In the genomic region with DNA sequence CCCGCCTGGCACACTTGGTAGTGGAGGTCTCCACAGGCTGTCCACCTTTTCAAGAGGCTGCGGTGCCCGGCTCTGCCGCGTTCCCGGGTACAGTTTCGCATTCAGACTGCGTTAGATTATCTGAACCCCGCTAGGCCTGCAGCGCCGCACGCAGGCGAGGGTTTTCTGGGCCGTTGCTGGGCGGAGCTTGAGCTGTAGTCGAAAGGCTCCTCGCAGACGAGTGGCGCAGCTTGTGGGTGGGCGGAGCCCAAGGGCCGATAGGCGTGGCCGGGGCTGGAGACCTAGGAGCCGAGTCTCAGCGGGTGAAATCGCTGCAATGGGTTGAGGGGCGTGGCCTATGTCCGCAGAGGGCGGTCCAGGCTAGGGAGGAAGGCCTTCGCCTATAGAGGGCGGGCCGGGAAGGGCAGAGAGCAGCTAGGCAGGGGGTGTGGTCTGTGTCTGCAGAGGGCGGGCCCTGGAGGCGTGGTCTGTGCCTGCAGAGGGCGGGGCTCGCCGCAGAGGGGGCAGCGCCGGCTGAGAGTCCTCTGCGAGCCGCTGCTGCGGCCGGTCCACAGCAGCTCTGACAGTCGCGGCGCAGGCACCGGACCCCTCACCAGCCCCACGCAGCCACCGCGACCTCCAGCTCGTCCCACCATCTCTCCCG, we compare ENCODE assay signal across 8 mouse cellular contexts. TPM values are rescaled to one million over a fixed set of nuclear protein-coding genes. Genes with fewer than 3 reads are reported as not detected.
DNase-seq lines count a peak whose midpoint lies in the region; ATAC-seq and TF ChIP-seq lines count a peak whose summit lies in the region.

No protein-coding gene starts in this region.

- peak; percentile 98 for ATAC-seq in embryonic facial prominence, embryonic 15.5 days (ENCODE audit: insufficient number of reproducible peaks, low FRiP score, low TSS enrichment, low read depth)
- peak; percentile 98 for ATAC-seq in limb, embryonic 14.5 days (ENCODE audit: low FRiP score, low read depth)
- peak; percentile 95 for ATAC-seq in midbrain, postnatal 0 days (ENCODE audit: low FRiP score)

- H3K36me3 ChIP-seq in embryonic facial prominence, embryonic 15.5 days: no peaks in the 10 kb centered on the region
- H3K36me3 ChIP-seq in limb, embryonic 14.5 days (ENCODE audit: control insufficient read depth, insufficient read depth, low read length): no peaks in the 10 kb centered on the region
- no peaks in the 10 kb centered on the region for H3K36me3 ChIP-seq in midbrain, postnatal 0 days (ENCODE audit: insufficient read depth, low read length)

- H3K4me2 ChIP-seq in embryonic facial prominence, embryonic 15.5 days (replicated peaks): peak overlapping the region; percentile 96
- H3K4me2 ChIP-seq in limb, embryonic 14.5 days (replicated peaks; ENCODE audit: low read depth, low read length, severe bottlenecking): peak overlapping the region; percentile 96
- peak overlapping the region; percentile 91 for H3K4me2 ChIP-seq in midbrain, postnatal 0 days (ENCODE audit: low read depth, low read length, poor library complexity, severe bottlenecking)

- H3K27me3 ChIP-seq in embryonic facial prominence, embryonic 15.5 days: no peaks in the 10 kb centered on the region
- no peaks in the 10 kb centered on the region for H3K27me3 ChIP-seq in limb, embryonic 14.5 days (ENCODE audit: control insufficient read depth, insufficient read depth, low read length)
- H3K27me3 ChIP-seq in midbrain, postnatal 0 days (ENCODE audit: insufficient read depth, low read length): no peaks in the 10 kb centered on the region

- TF ChIP-seq CTCF in bone marrow, adult 2 months (IDR thresholded peaks at IDR 0.05; ENCODE audit: control insufficient read depth, insufficient read depth, low read length): peak; percentile 41; the same call in 1 of the 2 replicates
- TF ChIP-seq CTCF in midbrain, postnatal 0 days (IDR thresholded peaks at IDR 0.05): peak; percentile 76

- H3K4me3 ChIP-seq in bone marrow, adult 2 months (replicated peaks; ENCODE audit: control insufficient read depth, low read depth, low read length): peak overlapping the region; percentile 77
- peak overlapping the region; percentile 86 for H3K4me3 ChIP-seq in embryonic facial prominence, embryonic 15.5 days (replicated peaks)
- H3K4me3 ChIP-seq in limb, embryonic 14.5 days (replicated peaks; ENCODE audit: low read length): peak overlapping the region; percentile 77
- H3K4me3 ChIP-seq in midbrain, postnatal 0 days (ENCODE audit: low read depth, low read length): peak overlapping the region; percentile 95

- no peaks in the 10 kb centered on the region for H3K9me3 ChIP-seq in embryonic facial prominence, embryonic 15.5 days (replicated peaks)
- H3K9me3 ChIP-seq in limb, embryonic 14.5 days (ENCODE audit: control insufficient read depth, low read length): no peaks in the 10 kb centered on the region
- H3K9me3 ChIP-seq in midbrain, postnatal 0 days (ENCODE audit: low read length): no peaks in the 10 kb centered on the region

- under 1% methylated on average over 51 of the region's 52 CpGs for WGBS in bone marrow, adult 2 months
- WGBS in embryonic facial prominence, embryonic 15.5 days: under 1% methylated on average over 52 of the region's 52 CpGs
- WGBS in limb, embryonic 14.5 days: under 1% methylated on average over 36 of the region's 52 CpGs
- under 1% methylated on average over 47 of the region's 52 CpGs for WGBS in midbrain, postnatal 0 days

- peak; percentile 77 for TF ChIP-seq POLR2A in bone marrow, adult 2 months (IDR thresholded peaks at IDR 0.05; ENCODE audit: borderline replicate concordance, control insufficient read depth, low read depth, low read length)
- TF ChIP-seq POLR2A in limb, embryonic 14.5 days (IDR thresholded peaks at IDR 0.05; ENCODE audit: borderline replicate concordance, extremely low read depth, insufficient read depth, insufficient read length): peak; percentile 69; the same call in 1 of the 2 replicates

- H3K27ac ChIP-seq in bone marrow, adult 2 months (ENCODE audit: control insufficient read depth, insufficient read depth, low read depth, low read length, poor library complexity): peak overlapping the region; percentile 37; the same call in 1 of the 2 replicates
- H3K27ac ChIP-seq in embryonic facial prominence, embryonic 15.5 days (replicated peaks): peak overlapping the region; percentile 89
- H3K27ac ChIP-seq in limb, embryonic 14.5 days (replicated peaks; ENCODE audit: low read depth, low read length): peak overlapping the region; percentile 76
- H3K27ac ChIP-seq in midbrain, postnatal 0 days (ENCODE audit: low read depth, low read length): peak overlapping the region; percentile 91

- H3K9ac ChIP-seq in embryonic facial prominence, embryonic 15.5 days: peak overlapping the region; percentile 85
- H3K9ac ChIP-seq in limb, embryonic 14.5 days (ENCODE audit: low read depth, low read length, severe bottlenecking): peak overlapping the region; percentile 78
- peak overlapping the region; percentile 96 for H3K9ac ChIP-seq in midbrain, postnatal 0 days (replicated peaks; ENCODE audit: low read length, poor library complexity, severe bottlenecking)

- peak; percentile 99 for DNase-seq in 3134 (ENCODE audit: extremely low read depth, insufficient read length, low spot score)
- DNase-seq in heart, adult 8-10 months (ENCODE audit: low spot score): peak; percentile 99
- peak; percentile 99 for DNase-seq in kidney, adult 9 months
- peak; percentile 99 for DNase-seq in limb, embryonic 14.5 days (ENCODE audit: low spot score)
- peak; percentile 99 for DNase-seq in midbrain, postnatal 0 days (ENCODE audit: low spot score)
- DNase-seq in spleen, postnatal 14 days (ENCODE audit: low spot score in 2 of 2): peak; percentile 90

- H3K4me1 ChIP-seq in bone marrow, adult 2 months (ENCODE audit: control insufficient read depth, insufficient read depth, low read length): peaks cover 2% of the 10 kb centered on the region; the same call in 1 of the 2 replicates
- peaks cover 46% of the 10 kb centered on the region for H3K4me1 ChIP-seq in embryonic facial prominence, embryonic 15.5 days
- H3K4me1 ChIP-seq in limb, embryonic 14.5 days (ENCODE audit: control insufficient read depth, insufficient read depth, low read length): peaks cover 30% of the 10 kb centered on the region
- peaks cover 25% of the 10 kb centered on the region; the same call in 1 of the 2 replicates for H3K4me1 ChIP-seq in midbrain, postnatal 0 days (ENCODE audit: insufficient read depth, low read length)

RNA-seq across cellular contexts. Expression of gene Gm21969, which starts 28.7 kb away (rescaled TPM):
- polyA plus RNA-seq in bone marrow, adult 2 months (2011; ENCODE audit: insufficient read depth, insufficient read length, low replicate concordance, missing spikeins): not detected in 2 replicates
- not detected in 2 replicates for polyA plus RNA-seq in embryonic facial prominence, embryonic 15.5 days (2015; fragmentation: Nextera tagmentation; extraction: Ambion mirVana)
- not detected for total RNA-seq in heart, adult 8-10 months (2022)
- polyA plus RNA-seq in limb, embryonic 14.5 days (2012; rRNA removed): 0.03 TPM in 1 of 2 replicates, not detected in the other
- not detected in 2 replicates for polyA plus RNA-seq in limb, embryonic 14.5 days (2014; fragmentation: Nextera tagmentation; extraction: Ambion mirVana)
- not detected in 2 replicates for total RNA-seq in midbrain, postnatal 0 days (2014; rRNA removed)
- not detected in 2 replicates for polyA plus RNA-seq in midbrain, postnatal 0 days (2015; fragmentation: Nextera tagmentation; extraction: Ambion mirVana)

RNA-seq across cellular contexts. Expression of gene Iffo2, which starts 43.9 kb away (rescaled TPM):
- 1.6 and 2.0 TPM in 2 replicates for polyA plus RNA-seq in bone marrow, adult 2 months (2011; ENCODE audit: insufficient read depth, insufficient read length, low replicate concordance, missing spikeins)
- polyA plus RNA-seq in embryonic facial prominence, embryonic 15.5 days (2015; fragmentation: Nextera tagmentation; extraction: Ambion mirVana): 5.1 and 5.8 TPM in 2 replicates
- total RNA-seq in heart, adult 8-10 months (2022): 1 to 10 TPM; 3.5 to 4.4 (median 4.2) TPM
- polyA plus RNA-seq in limb, embryonic 14.5 days (2012; rRNA removed): 8.8 and 9.9 TPM in 2 replicates
- polyA plus RNA-seq in limb, embryonic 14.5 days (2014; fragmentation: Nextera tagmentation; extraction: Ambion mirVana): 5.8 and 5.9 TPM in 2 replicates
- total RNA-seq in midbrain, postnatal 0 days (2014; rRNA removed): 14.8 and 18.1 TPM in 2 replicates
- 4.3 and 5.8 TPM in 2 replicates for polyA plus RNA-seq in midbrain, postnatal 0 days (2015; fragmentation: Nextera tagmentation; extraction: Ambion mirVana)

RNA-seq across cellular contexts. Expression of gene Aldh4a1, which starts 48.4 kb away (rescaled TPM):
- 8.1 and 17.2 TPM in 2 replicates for polyA plus RNA-seq in bone marrow, adult 2 months (2011; ENCODE audit: insufficient read depth, insufficient read length, low replicate concordance, missing spikeins)
- polyA plus RNA-seq in embryonic facial prominence, embryonic 15.5 days (2015; fragmentation: Nextera tagmentation; extraction: Ambion mirVana): 37.1 and 37.7 TPM in 2 replicates
- 100 to 1,000 TPM in 2 of 4 experiments, 10 to 100 TPM in 2; 96.8 to 104 (median 101) TPM for total RNA-seq in heart, adult 8-10 months (2022)
- 21.9 and 25.6 TPM in 2 replicates for polyA plus RNA-seq in limb, embryonic 14.5 days (2012; rRNA removed)
- polyA plus RNA-seq in limb, embryonic 14.5 days (2014; fragmentation: Nextera tagmentation; extraction: Ambion mirVana): 21.9 and 23.0 TPM in 2 replicates
- total RNA-seq in midbrain, postnatal 0 days (2014; rRNA removed): 30.0 and 36.8 TPM in 2 replicates
- polyA plus RNA-seq in midbrain, postnatal 0 days (2015; fragmentation: Nextera tagmentation; extraction: Ambion mirVana): 25.2 and 28.1 TPM in 2 replicates

Comparison
In these comparisons a context has a peak if more than half of its experiments do, and no peak if none do; other contexts are left out.
1. Peak in every context shown above with its lines: DNase-seq, ATAC-seq, H3K4me3 ChIP-seq and H3K27ac ChIP-seq.
2. H3K27ac ChIP-seq: peak in every context shown above with its lines; median percentile 91 in midbrain, postnatal 0 days; 89 in embryonic facial prominence, embryonic 15.5 days; 76 in limb, embryonic 14.5 days; 37 in bone marrow, adult 2 months.